Mouse (Mus musculus): ENCODE data around the gene Efs. TPM values are rescaled to one million over a fixed set of nuclear protein-coding genes. Genes with fewer than 3 reads are reported as not detected.
A peak's percentile ranks its signal among the peaks of the same experiment; 100 is the strongest.
"Not testable (repeated sequence)": the region's sequence is repeated elsewhere in the genome, so short reads cannot be mapped to it uniquely, and the experiment has no call there.

Gene Efs
- 24.2 and 28.7 TPM in 2 replicates for polyA plus RNA-seq (2015; fragmentation: Nextera tagmentation; extraction: Ambion mirVana)

GRCm38 (mm10) chr14:54925349-54926342, at the start of gene Efs:
Efs (minus strand) TSS chr14:54926126.
- H3K9me3 ChIP-seq (ENCODE audit: control insufficient read depth, low read length), result peaks cover 10% of the 10 kb centered on the region; the same call in 1 of the 2 replicates
- H3K4me3 ChIP-seq (replicated peaks; ENCODE audit: low read length), result peak within 1 kb of the TSS; percentile 59
- ATAC-seq, result peak; percentile 55
- H3K27ac ChIP-seq (ENCODE audit: low read length), result peak within 1 kb of the TSS; percentile 96
- WGBS, result 1% methylated on average over 57 of the region's 57 CpGs
- H3K27me3 ChIP-seq (replicated peaks; ENCODE audit: control insufficient read depth, insufficient read depth, low read length), result no peaks in the 10 kb centered on the region
- H3K36me3 ChIP-seq (ENCODE audit: control insufficient read depth, insufficient read depth), result peaks cover 3% of the 10 kb centered on the region
- H3K9ac ChIP-seq (replicated peaks; ENCODE audit: low read depth, low read length), result peak within 1 kb of the TSS; percentile 90
- H3K4me1 ChIP-seq (replicated peaks; ENCODE audit: control insufficient read depth, insufficient read depth, low read length), result peaks cover 35% of the 10 kb centered on the region
- H3K4me2 ChIP-seq (ENCODE audit: low read length), result peak within 1 kb of the TSS; percentile 94

- no peak overlapping the region for H3K4me2 ChIP-seq (ENCODE audit: low read length)
- WGBS, result 68% methylated on average over 6 of the region's 6 CpGs
- H3K27me3 ChIP-seq (replicated peaks; ENCODE audit: control insufficient read depth, insufficient read depth, low read length), result no peaks in the 10 kb centered on the region
- H3K9ac ChIP-seq (replicated peaks; ENCODE audit: low read depth, low read length), result no peak overlapping the region
- ATAC-seq, result peak; percentile 79
- no peak overlapping the region for H3K4me3 ChIP-seq (replicated peaks; ENCODE audit: low read length)
- H3K4me1 ChIP-seq (replicated peaks; ENCODE audit: control insufficient read depth, insufficient read depth, low read length), result peaks cover 9% of the 10 kb centered on the region; the same call in 1 of the 2 replicates
- H3K9me3 ChIP-seq (ENCODE audit: control insufficient read depth, low read length), result no peaks in the 10 kb centered on the region
- H3K36me3 ChIP-seq (ENCODE audit: control insufficient read depth, insufficient read depth), result no peaks in the 10 kb centered on the region
- H3K27ac ChIP-seq (ENCODE audit: low read length), result peak overlapping the region; percentile 86
Observed at GRCm38 (mm10) chr14:54974068-54974791, 48.3 kb upstream of the Efs start.

- not testable (repeated sequence) for H3K4me3 ChIP-seq (replicated peaks; ENCODE audit: low read length); ATAC-seq; H3K4me2 ChIP-seq (ENCODE audit: low read length); H3K9ac ChIP-seq (replicated peaks; ENCODE audit: low read depth, low read length); H3K4me1 ChIP-seq (replicated peaks; ENCODE audit: control insufficient read depth, insufficient read depth, low read length); H3K27ac ChIP-seq (ENCODE audit: low read length); H3K27me3 ChIP-seq (replicated peaks; ENCODE audit: control insufficient read depth, insufficient read depth, low read length); H3K9me3 ChIP-seq (ENCODE audit: control insufficient read depth, low read length); H3K36me3 ChIP-seq (ENCODE audit: control insufficient read depth, insufficient read depth)
- 94% methylated on average over 8 of the region's 11 CpGs for WGBS
Observed at GRCm38 (mm10) chr14:54972786-54973185, 46.9 kb upstream of the Efs start.

GRCm38 (mm10) chr14:54968344-54968743, 42.4 kb upstream of the Efs start:
- no peak overlapping the region for H3K9ac ChIP-seq (replicated peaks; ENCODE audit: low read depth, low read length)
- no peak overlapping the region for H3K27ac ChIP-seq (ENCODE audit: low read length)
- H3K4me2 ChIP-seq (ENCODE audit: low read length), result no peak overlapping the region
- no peak overlapping the region for H3K4me3 ChIP-seq (replicated peaks; ENCODE audit: low read length)
- no peak for ATAC-seq
- no peaks in the 10 kb centered on the region for H3K9me3 ChIP-seq (ENCODE audit: control insufficient read depth, low read length)
- no peaks in the 10 kb centered on the region for H3K4me1 ChIP-seq (replicated peaks; ENCODE audit: control insufficient read depth, insufficient read depth, low read length)
- H3K27me3 ChIP-seq (replicated peaks; ENCODE audit: control insufficient read depth, insufficient read depth, low read length), result no peaks in the 10 kb centered on the region
- no peaks in the 10 kb centered on the region for H3K36me3 ChIP-seq (ENCODE audit: control insufficient read depth, insufficient read depth)

- H3K27me3 ChIP-seq (replicated peaks; ENCODE audit: control insufficient read depth, insufficient read depth, low read length), result no peaks in the 10 kb centered on the region
- no peak for ATAC-seq
- H3K4me1 ChIP-seq (replicated peaks; ENCODE audit: control insufficient read depth, insufficient read depth, low read length), result no peaks in the 10 kb centered on the region
- H3K4me3 ChIP-seq (replicated peaks; ENCODE audit: low read length), result no peak overlapping the region
- WGBS, result 91% methylated on average over 3 of the region's 3 CpGs
- H3K4me2 ChIP-seq (ENCODE audit: low read length), result no peak overlapping the region
- no peak overlapping the region for H3K9ac ChIP-seq (replicated peaks; ENCODE audit: low read depth, low read length)
- H3K36me3 ChIP-seq (ENCODE audit: control insufficient read depth, insufficient read depth), result no peaks in the 10 kb centered on the region
- no peaks in the 10 kb centered on the region for H3K9me3 ChIP-seq (ENCODE audit: control insufficient read depth, low read length)
- no peak overlapping the region for H3K27ac ChIP-seq (ENCODE audit: low read length)
Observed at GRCm38 (mm10) chr14:54967874-54968273, 41.9 kb upstream of the Efs start.

- 71% methylated on average over 7 of the region's 7 CpGs for WGBS
- Histone ChIP-seq H3K36me3 (ENCODE audit: control insufficient read depth, insufficient read depth) (no peaks in the 10 kb centered on the region), H3K27me3 (replicated peaks; ENCODE audit: control insufficient read depth, insufficient read depth, low read length) (no peaks in the 10 kb centered on the region), H3K4me3 (replicated peaks; ENCODE audit: low read length) (no peak within 1 kb of the TSS), H3K9ac (replicated peaks; ENCODE audit: low read depth, low read length) (no peak within 1 kb of the TSS), H3K4me1 (replicated peaks; ENCODE audit: control insufficient read depth, insufficient read depth, low read length) (no peaks in the 10 kb centered on the region), H3K4me2 (ENCODE audit: low read length) (no peak within 1 kb of the TSS), H3K27ac (ENCODE audit: low read length) (no peak within 1 kb of the TSS), H3K9me3 (ENCODE audit: control insufficient read depth, low read length) (no peaks in the 10 kb centered on the region)
- ATAC-seq, result no peak
Observed at GRCm38 (mm10) chr14:54966320-54966977, 40.5 kb upstream of the Efs start, which contains the start of gene Myh6. Myh6 (minus strand) TSS chr14:54966927.

GRCm38 (mm10) chr14:54965631-54966030, 39.7 kb upstream of the Efs start:
- H3K4me3 ChIP-seq (replicated peaks; ENCODE audit: low read length), result no peak overlapping the region
- no peak overlapping the region for H3K27ac ChIP-seq (ENCODE audit: low read length)
- 78% methylated on average over 6 of the region's 6 CpGs for WGBS
- H3K36me3 ChIP-seq (ENCODE audit: control insufficient read depth, insufficient read depth), result no peaks in the 10 kb centered on the region
- no peak overlapping the region for H3K4me2 ChIP-seq (ENCODE audit: low read length)
- H3K9me3 ChIP-seq (ENCODE audit: control insufficient read depth, low read length), result no peaks in the 10 kb centered on the region
- no peak overlapping the region for H3K9ac ChIP-seq (replicated peaks; ENCODE audit: low read depth, low read length)
- H3K4me1 ChIP-seq (replicated peaks; ENCODE audit: control insufficient read depth, insufficient read depth, low read length), result no peaks in the 10 kb centered on the region
- no peak for ATAC-seq
- H3K27me3 ChIP-seq (replicated peaks; ENCODE audit: control insufficient read depth, insufficient read depth, low read length), result no peaks in the 10 kb centered on the region

GRCm38 (mm10) chr14:54965044-54965443, 39.1 kb upstream of the Efs start:
- Histone ChIP-seq H3K4me1 (replicated peaks; ENCODE audit: control insufficient read depth, insufficient read depth, low read length) (no peaks in the 10 kb centered on the region), H3K36me3 (ENCODE audit: control insufficient read depth, insufficient read depth) (no peaks in the 10 kb centered on the region), H3K9me3 (ENCODE audit: control insufficient read depth, low read length) (no peaks in the 10 kb centered on the region), H3K4me3 (replicated peaks; ENCODE audit: low read length) (no peak overlapping the region), H3K9ac (replicated peaks; ENCODE audit: low read depth, low read length) (no peak overlapping the region), H3K4me2 (ENCODE audit: low read length) (no peak overlapping the region), H3K27me3 (replicated peaks; ENCODE audit: control insufficient read depth, insufficient read depth, low read length) (no peaks in the 10 kb centered on the region), H3K27ac (ENCODE audit: low read length) (no peak overlapping the region)
- WGBS, result 88% methylated on average over 15 of the region's 15 CpGs
- no peak for ATAC-seq

- Histone ChIP-seq H3K9ac (replicated peaks; ENCODE audit: low read depth, low read length) (no peak overlapping the region), H3K4me1 (replicated peaks; ENCODE audit: control insufficient read depth, insufficient read depth, low read length) (no peaks in the 10 kb centered on the region)
- WGBS, result 92% methylated on average over 11 of the region's 11 CpGs
Observed at GRCm38 (mm10) chr14:54963727-54964126, 37.8 kb upstream of the Efs start.

More at GRCm38 (mm10) chr14:54963727-54964126, 37.8 kb upstream of the Efs start:
- Histone ChIP-seq H3K4me3 (replicated peaks; ENCODE audit: low read length) (no peak overlapping the region), H3K4me2 (ENCODE audit: low read length) (no peak overlapping the region), H3K36me3 (ENCODE audit: control insufficient read depth, insufficient read depth) (no peaks in the 10 kb centered on the region), H3K27me3 (replicated peaks; ENCODE audit: control insufficient read depth, insufficient read depth, low read length) (no peaks in the 10 kb centered on the region), H3K9me3 (ENCODE audit: control insufficient read depth, low read length) (no peaks in the 10 kb centered on the region), H3K27ac (ENCODE audit: low read length) (no peak overlapping the region)
- no peak for ATAC-seq

All from forebrain, embryonic 16.5 days (tissue).